ENCODE assay signal across 9 mouse cellular contexts in the genomic region with DNA sequence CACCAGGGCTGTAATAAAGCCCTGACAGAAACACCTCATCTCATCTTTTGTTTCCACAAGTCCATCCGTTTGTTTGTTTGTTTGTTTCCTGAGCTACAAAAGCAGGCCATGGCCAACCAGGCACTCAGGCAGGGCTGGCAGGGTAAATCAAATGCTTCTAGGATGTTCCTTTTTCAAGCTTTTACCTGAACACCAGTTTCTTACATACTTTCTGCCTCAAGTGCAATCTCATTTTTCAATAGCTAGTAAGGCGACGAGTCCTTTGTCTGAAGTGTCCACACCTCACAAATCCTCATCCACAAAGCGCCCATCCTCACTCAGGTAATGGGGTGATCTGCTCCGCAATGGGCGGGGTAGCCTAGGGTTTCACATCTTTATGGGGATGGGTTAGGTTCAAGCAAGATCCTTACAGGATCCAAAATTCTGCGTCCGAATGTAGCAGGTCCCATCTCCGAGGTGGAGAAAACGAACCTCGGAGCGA. TPM values are rescaled to one million over a fixed set of nuclear protein-coding genes. Genes with fewer than 3 reads are reported as not detected.
A peak's percentile ranks its signal among the peaks of the same experiment; 100 is the strongest.
DNase-seq lines count a peak whose midpoint lies in the region; ATAC-seq lines count a peak whose summit lies in the region.
"Had no signal": no experiment of that assay in that cellular context is flagged by ENCODE, and none has a peak within 500 bp of the region (broad histone marks: within the 10 kb centered on the region; RNA-seq: fewer than 3 reads in every experiment).

No protein-coding gene starts in this region.

- no peaks in the 10 kb centered on the region for H3K9me3 ChIP-seq in kidney, embryonic 15.5 days (replicated peaks)
- H3K9me3 ChIP-seq in hindbrain, embryonic 11.5 days (ENCODE audit: control insufficient read depth, low read length), result no peaks in the 10 kb centered on the region
- H3K9me3 ChIP-seq in midbrain, embryonic 13.5 days, result no peaks in the 10 kb centered on the region

- peak overlapping the region; percentile 94 for H3K4me3 ChIP-seq in kidney, embryonic 15.5 days (replicated peaks)
- H3K4me3 ChIP-seq in hindbrain, embryonic 11.5 days (ENCODE audit: low read depth, low read length), result peak overlapping the region; percentile 93
- H3K4me3 ChIP-seq in midbrain, embryonic 13.5 days (replicated peaks), result peak overlapping the region; percentile 93

- no peaks in the 10 kb centered on the region for H3K27me3 ChIP-seq in kidney, embryonic 15.5 days
- no peaks in the 10 kb centered on the region for H3K27me3 ChIP-seq in hindbrain, embryonic 11.5 days (ENCODE audit: control insufficient read depth, insufficient read depth, low read length)
- no peaks in the 10 kb centered on the region for H3K27me3 ChIP-seq in midbrain, embryonic 13.5 days

- H3K4me1 ChIP-seq in kidney, embryonic 15.5 days, result peaks cover 21% of the 10 kb centered on the region
- H3K4me1 ChIP-seq in hindbrain, embryonic 11.5 days (replicated peaks; ENCODE audit: control insufficient read depth, insufficient read depth, low read length), result no peaks in the 10 kb centered on the region
- peaks cover 35% of the 10 kb centered on the region for H3K4me1 ChIP-seq in midbrain, embryonic 13.5 days (replicated peaks)

- peak overlapping the region; percentile 75 for H3K4me2 ChIP-seq in kidney, embryonic 15.5 days
- peak overlapping the region; percentile 71 for H3K4me2 ChIP-seq in hindbrain, embryonic 11.5 days (replicated peaks; ENCODE audit: low read depth, low read length)
- peak overlapping the region; percentile 71 for H3K4me2 ChIP-seq in midbrain, embryonic 13.5 days (replicated peaks)

- no peak for DNase-seq in kidney, adult 8-10 months
- DNase-seq in hindbrain, embryonic 11.5 days (ENCODE audit: low spot score), result no peak
- DNase-seq in urinary bladder, postnatal 14 days (ENCODE audit: low spot score), result no peak
- no peak for DNase-seq in left cerebral cortex, adult 9 months (ENCODE audit: low spot score in 2 of 2)
- no peak for DNase-seq in adrenal gland, postnatal 10 days

- H3K27ac ChIP-seq in kidney, embryonic 15.5 days, result peak overlapping the region; percentile 89
- peak overlapping the region; percentile 75 for H3K27ac ChIP-seq in hindbrain, embryonic 11.5 days (ENCODE audit: low read depth, low read length)
- H3K27ac ChIP-seq in midbrain, embryonic 13.5 days, result peak overlapping the region; percentile 96

- under 1% methylated on average over 12 of the region's 12 CpGs for WGBS in kidney, embryonic 15.5 days
- 2% methylated on average over 12 of the region's 12 CpGs for WGBS in hindbrain, embryonic 11.5 days
- WGBS in midbrain, embryonic 13.5 days, result 2% methylated on average over 12 of the region's 12 CpGs

- ATAC-seq in kidney, embryonic 15.5 days (replicated peaks; ENCODE audit: low FRiP score), result no peak
- ATAC-seq in activated CD4-positive, CD25-positive, alpha-beta regulatory T cell, adult 4 months, result peak; percentile 11
- peak; percentile 63 for ATAC-seq in hindbrain, embryonic 11.5 days (ENCODE audit: low FRiP score)
- ATAC-seq in midbrain, embryonic 13.5 days, result no peak; the same call in 1 of the 2 replicates

- no peaks in the 10 kb centered on the region for H3K36me3 ChIP-seq in kidney, embryonic 15.5 days
- no peaks in the 10 kb centered on the region for H3K36me3 ChIP-seq in hindbrain, embryonic 11.5 days (ENCODE audit: control insufficient read depth, insufficient read depth, low read length)
- no peaks in the 10 kb centered on the region for H3K36me3 ChIP-seq in midbrain, embryonic 13.5 days

- H3K9ac ChIP-seq in kidney, embryonic 15.5 days, result peak overlapping the region; percentile 78
- peak overlapping the region; percentile 87 for H3K9ac ChIP-seq in hindbrain, embryonic 11.5 days (ENCODE audit: low read depth, low read length)
- H3K9ac ChIP-seq in midbrain, embryonic 13.5 days (replicated peaks), result peak overlapping the region; percentile 95

RNA-seq across cellular contexts. Expression of gene Gfod2, which starts 0.6 kb away (rescaled TPM):
- polyA plus RNA-seq in kidney, embryonic 15.5 days (2015; fragmentation: Nextera tagmentation; extraction: Ambion mirVana), result 21.2 and 23.7 TPM in 2 replicates
- polyA plus RNA-seq in activated CD4-positive, CD25-positive, alpha-beta regulatory T cell, adult 4 months (2017; shearing (Covaris generic)), result 1 to 10 TPM; 1.8 to 4.3 TPM
- polyA plus RNA-seq in hindbrain, embryonic 11.5 days (2014; fragmentation: Nextera tagmentation; extraction: Ambion mirVana), result 38.3 and 41.6 TPM in 2 replicates
- 90.0 and 92.7 TPM in 2 replicates for polyA plus RNA-seq in midbrain, embryonic 13.5 days (2015; fragmentation: Nextera tagmentation; extraction: Ambion mirVana)
- total RNA-seq in adrenal gland, postnatal 10 days (2021), result 10 to 100 TPM in 1 of 2 experiments, 1 to 10 TPM in 1; 7.5 to 12.8 TPM

RNA-seq across cellular contexts. Expression of gene Enkd1, which starts 49.8 kb away (rescaled TPM):
- 28.8 and 31.0 TPM in 2 replicates for polyA plus RNA-seq in kidney, embryonic 15.5 days (2015; fragmentation: Nextera tagmentation; extraction: Ambion mirVana)
- polyA plus RNA-seq in activated CD4-positive, CD25-positive, alpha-beta regulatory T cell, adult 4 months (2017; shearing (Covaris generic)), result 1 to 10 TPM; 1.4 to 3.8 TPM
- polyA plus RNA-seq in hindbrain, embryonic 11.5 days (2014; fragmentation: Nextera tagmentation; extraction: Ambion mirVana), result 26.4 and 27.9 TPM in 2 replicates
- polyA plus RNA-seq in midbrain, embryonic 13.5 days (2015; fragmentation: Nextera tagmentation; extraction: Ambion mirVana), result 14.4 and 15.9 TPM in 2 replicates
- 1 to 10 TPM; 3.9 to 7.5 TPM for total RNA-seq in adrenal gland, postnatal 10 days (2021)

RNA-seq across cellular contexts. Expression of gene 4933405L10Rik, which starts 50.4 kb away (rescaled TPM):
- polyA plus RNA-seq in kidney, embryonic 15.5 days (2015; fragmentation: Nextera tagmentation; extraction: Ambion mirVana), result 0.26 TPM in 1 of 2 replicates, not detected in the other
- not detected for polyA plus RNA-seq in activated CD4-positive, CD25-positive, alpha-beta regulatory T cell, adult 4 months (2017; shearing (Covaris generic))
- 0.31 TPM in 1 of 2 replicates, not detected in the other for polyA plus RNA-seq in hindbrain, embryonic 11.5 days (2014; fragmentation: Nextera tagmentation; extraction: Ambion mirVana)
- polyA plus RNA-seq in midbrain, embryonic 13.5 days (2015; fragmentation: Nextera tagmentation; extraction: Ambion mirVana), result 0.13 and 0.31 TPM in 2 replicates
- total RNA-seq in adrenal gland, postnatal 10 days (2021), result not detected
- total RNA-seq: neutrophil, adult 5-6 weeks had no signal

RNA-seq across cellular contexts. Expression of gene Pard6a, which starts 56.9 kb away (rescaled TPM):
- 16.9 and 18.0 TPM in 2 replicates for polyA plus RNA-seq in kidney, embryonic 15.5 days (2015; fragmentation: Nextera tagmentation; extraction: Ambion mirVana)
- 10 to 100 TPM; 10.8 to 13.8 TPM for polyA plus RNA-seq in activated CD4-positive, CD25-positive, alpha-beta regulatory T cell, adult 4 months (2017; shearing (Covaris generic))
- polyA plus RNA-seq in hindbrain, embryonic 11.5 days (2014; fragmentation: Nextera tagmentation; extraction: Ambion mirVana), result 25.9 and 26.8 TPM in 2 replicates
- polyA plus RNA-seq in midbrain, embryonic 13.5 days (2015; fragmentation: Nextera tagmentation; extraction: Ambion mirVana), result 42.5 and 43.6 TPM in 2 replicates
- total RNA-seq in adrenal gland, postnatal 10 days (2021), result 10 to 100 TPM in 1 of 2 experiments, 1 to 10 TPM in 1; 9.1 to 12.6 TPM

RNA-seq across cellular contexts. Expression of gene Acd, which starts 56.9 kb away (rescaled TPM):
- polyA plus RNA-seq in kidney, embryonic 15.5 days (2015; fragmentation: Nextera tagmentation; extraction: Ambion mirVana), result 55.3 and 67.2 TPM in 2 replicates
- 10 to 100 TPM; 50.0 to 57.3 TPM for polyA plus RNA-seq in activated CD4-positive, CD25-positive, alpha-beta regulatory T cell, adult 4 months (2017; shearing (Covaris generic))
- 70.0 and 74.1 TPM in 2 replicates for polyA plus RNA-seq in hindbrain, embryonic 11.5 days (2014; fragmentation: Nextera tagmentation; extraction: Ambion mirVana)
- 94.7 and 101 TPM in 2 replicates for polyA plus RNA-seq in midbrain, embryonic 13.5 days (2015; fragmentation: Nextera tagmentation; extraction: Ambion mirVana)
- total RNA-seq in adrenal gland, postnatal 10 days (2021), result 10 to 100 TPM; 27.9 to 28.2 TPM

Comparison
In these comparisons a context has a peak if more than half of its experiments do, and no peak if none do; other contexts are left out.
1. ATAC-seq: peak in activated CD4-positive, CD25-positive, alpha-beta regulatory T cell, adult 4 months (single experiment) and hindbrain, embryonic 11.5 days (single experiment); none in kidney, embryonic 15.5 days (single experiment) and midbrain, embryonic 13.5 days (single experiment).
2. Peak in every context shown above with its lines, with median percentiles within 50 percentile points of each other: H3K27ac ChIP-seq, H3K4me2 ChIP-seq, H3K4me3 ChIP-seq and H3K9ac ChIP-seq.